Mouse (Mus musculus): Measurements from ENCODE around the gene Gsdmc4. TPM values are rescaled to one million over a fixed set of nuclear protein-coding genes. Genes with fewer than 3 reads are reported as not detected.
"Not testable (repeated sequence)": the region's sequence is repeated elsewhere in the genome, so short reads cannot be mapped to it uniquely, and the experiment has no call there.

Gene Gsdmc4
- not detected in 2 replicates for polyA plus RNA-seq (2014; fragmentation: Nextera tagmentation; extraction: Ambion mirVana)

DNA sequence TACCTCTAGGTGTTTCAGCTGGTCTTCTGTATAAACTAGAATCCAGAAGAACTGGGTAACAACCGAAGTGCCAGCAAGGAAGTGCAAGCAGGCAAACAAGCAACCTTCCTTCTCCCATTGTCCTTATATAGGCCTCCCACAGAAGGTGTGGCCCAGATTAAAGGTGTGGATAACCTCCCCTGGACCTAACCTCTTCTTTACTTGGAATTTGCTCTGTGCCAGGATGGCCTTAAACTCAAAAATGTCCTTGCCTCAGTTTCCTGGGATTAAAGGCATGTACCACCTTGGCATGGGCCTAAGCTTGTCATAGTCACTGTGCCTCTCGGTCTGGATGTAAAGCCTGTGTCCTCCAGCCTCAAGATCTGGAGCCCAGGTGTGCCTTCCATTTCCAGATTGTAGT is at the start of gene Gsdmc4:
Gene Gsdmc4 (minus strand): TSS at position 101 of the 400 bp plus-strand sequence.
- not testable (repeated sequence) for H3K27ac ChIP-seq (replicated peaks in 1 of 2; ENCODE audit: control insufficient read depth in 1 of 2, insufficient read depth in 1 of 2, low read depth in 2 of 2, low read length in 2 of 2); ATAC-seq (ENCODE audit: insufficient number of reproducible peaks, insufficient read depth, low FRiP score, low read depth); H3K9me3 ChIP-seq (ENCODE audit: control insufficient read depth, low read length); H3K36me3 ChIP-seq (ENCODE audit: control insufficient read depth, insufficient read depth, low read length); H3K27me3 ChIP-seq (ENCODE audit: control insufficient read depth, insufficient read depth, low read length); H3K9ac ChIP-seq (ENCODE audit: low read length); H3K4me3 ChIP-seq (ENCODE audit: control insufficient read depth in 1 of 2, insufficient read depth in 1 of 2, low read depth in 1 of 2, low read length in 2 of 2); H3K4me1 ChIP-seq (ENCODE audit: control insufficient read depth in 2 of 2, insufficient read depth in 2 of 2, low read length in 2 of 2); H3K4me2 ChIP-seq (ENCODE audit: low read length)
- WGBS, result 73% methylated on average over 2 of the region's 2 CpGs

DNA sequence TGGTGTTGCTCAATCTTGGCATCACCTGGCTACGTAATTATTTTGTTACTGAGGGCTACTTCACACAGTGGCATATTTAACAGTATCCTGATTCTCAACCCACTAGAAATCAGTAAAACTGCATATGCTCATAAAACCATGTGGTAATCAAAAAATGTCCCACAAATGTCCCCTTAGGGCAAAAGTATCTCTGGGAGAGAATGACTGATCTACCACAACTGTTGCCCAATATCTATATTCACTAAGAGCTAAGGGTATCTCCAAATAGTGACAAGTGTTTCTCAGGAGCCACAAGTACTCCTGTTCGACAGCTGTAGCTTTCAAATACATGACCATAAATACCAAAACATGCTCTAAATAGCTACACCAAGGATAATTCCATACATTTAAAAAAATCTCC is 48.4 kb upstream of the Gsdmc4 start:
- no peaks in the 10 kb centered on the region for H3K9me3 ChIP-seq (ENCODE audit: control insufficient read depth, low read length)
- no peak for ATAC-seq (ENCODE audit: insufficient number of reproducible peaks, insufficient read depth, low FRiP score, low read depth)
- no peak overlapping the region for H3K4me2 ChIP-seq (ENCODE audit: low read length)
- H3K27ac ChIP-seq (replicated peaks in 1 of 2; ENCODE audit: control insufficient read depth in 1 of 2, insufficient read depth in 1 of 2, low read depth in 2 of 2, low read length in 2 of 2), result no peak overlapping the region
- no peaks in the 10 kb centered on the region for H3K36me3 ChIP-seq (ENCODE audit: control insufficient read depth, insufficient read depth, low read length)
- no peak overlapping the region for H3K9ac ChIP-seq (ENCODE audit: low read length)
- H3K27me3 ChIP-seq (ENCODE audit: control insufficient read depth, insufficient read depth, low read length), result no peaks in the 10 kb centered on the region
- WGBS, result 86% methylated on average over 2 of the region's 2 CpGs
- H3K4me3 ChIP-seq (ENCODE audit: control insufficient read depth in 1 of 2, insufficient read depth in 1 of 2, low read depth in 1 of 2, low read length in 2 of 2), result no peak overlapping the region
- H3K4me1 ChIP-seq (ENCODE audit: control insufficient read depth in 2 of 2, insufficient read depth in 2 of 2, low read length in 2 of 2), result peaks cover 0 to 15% of the 10 kb centered on the region in 2 experiments; a peak in 1 of 4 replicates

DNA sequence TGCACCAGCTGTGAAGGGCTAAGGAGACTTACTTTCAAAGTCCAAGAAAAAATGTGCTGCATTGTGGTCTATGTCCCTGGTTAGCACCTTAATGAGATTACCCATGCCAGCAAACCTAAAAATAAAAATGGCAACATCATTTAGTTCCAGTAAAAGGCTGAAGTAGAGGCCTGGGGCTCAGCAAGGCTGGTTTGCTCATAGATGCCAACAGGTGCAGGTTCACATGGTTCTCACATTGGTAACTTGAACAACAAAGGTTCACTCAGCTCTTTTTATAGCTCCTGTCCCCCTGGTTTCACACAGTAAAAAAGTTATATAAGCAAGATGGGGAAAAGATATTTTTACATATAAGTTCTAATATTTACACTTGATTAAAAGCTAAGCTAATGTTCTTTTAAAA is 45.5 kb upstream of the Gsdmc4 start:
- no peak overlapping the region for H3K27ac ChIP-seq (replicated peaks in 1 of 2; ENCODE audit: control insufficient read depth in 1 of 2, insufficient read depth in 1 of 2, low read depth in 2 of 2, low read length in 2 of 2)
- no peaks in the 10 kb centered on the region for H3K36me3 ChIP-seq (ENCODE audit: control insufficient read depth, insufficient read depth, low read length)
- H3K27me3 ChIP-seq (ENCODE audit: control insufficient read depth, insufficient read depth, low read length), result no peaks in the 10 kb centered on the region
- no peaks in the 10 kb centered on the region for H3K9me3 ChIP-seq (ENCODE audit: control insufficient read depth, low read length)
- ATAC-seq (ENCODE audit: insufficient number of reproducible peaks, insufficient read depth, low FRiP score, low read depth), result no peak
- H3K4me1 ChIP-seq (ENCODE audit: control insufficient read depth in 2 of 2, insufficient read depth in 2 of 2, low read length in 2 of 2), result peaks cover 0 to 8% of the 10 kb centered on the region in 2 experiments; a peak in 1 of 4 replicates
- no peak overlapping the region for H3K9ac ChIP-seq (ENCODE audit: low read length)
- H3K4me3 ChIP-seq (ENCODE audit: control insufficient read depth in 1 of 2, insufficient read depth in 1 of 2, low read depth in 1 of 2, low read length in 2 of 2), result no peak overlapping the region
- no peak overlapping the region for H3K4me2 ChIP-seq (ENCODE audit: low read length)

DNA sequence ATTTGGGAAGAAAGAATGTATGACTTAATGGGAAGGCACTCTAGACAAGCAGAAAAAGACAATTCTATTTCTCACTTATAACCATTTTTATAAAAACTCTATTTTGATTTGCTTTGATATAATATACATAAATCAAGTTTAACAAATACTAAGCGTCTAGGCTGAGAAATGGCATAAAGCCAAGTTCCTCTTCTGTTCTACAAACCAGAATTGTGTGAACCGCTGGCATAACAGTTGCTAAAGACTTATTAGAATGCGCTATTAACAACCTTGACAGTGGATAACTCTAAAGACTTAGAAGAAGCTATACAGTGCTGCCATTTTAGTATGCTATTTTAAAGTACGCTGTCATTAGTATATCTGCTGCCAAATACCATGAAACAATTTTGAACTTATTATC is 41.2 kb upstream of the Gsdmc4 start:
- Histone ChIP-seq H3K27ac (replicated peaks in 1 of 2; ENCODE audit: control insufficient read depth in 1 of 2, insufficient read depth in 1 of 2, low read depth in 2 of 2, low read length in 2 of 2) (no peak overlapping the region), H3K4me1 (ENCODE audit: control insufficient read depth in 2 of 2, insufficient read depth in 2 of 2, low read length in 2 of 2) (no peaks in the 10 kb centered on the region), H3K9ac (ENCODE audit: low read length) (no peak overlapping the region), H3K27me3 (ENCODE audit: control insufficient read depth, insufficient read depth, low read length) (no peaks in the 10 kb centered on the region), H3K4me3 (ENCODE audit: control insufficient read depth in 1 of 2, insufficient read depth in 1 of 2, low read depth in 1 of 2, low read length in 2 of 2) (no peak overlapping the region), H3K9me3 (ENCODE audit: control insufficient read depth, low read length) (no peaks in the 10 kb centered on the region), H3K36me3 (ENCODE audit: control insufficient read depth, insufficient read depth, low read length) (peaks cover 7% of the 10 kb centered on the region; the same call in 1 of the 2 replicates), H3K4me2 (ENCODE audit: low read length) (no peak overlapping the region)
- 88% methylated on average over 4 of the region's 4 CpGs for WGBS
- ATAC-seq (ENCODE audit: insufficient number of reproducible peaks, insufficient read depth, low FRiP score, low read depth), result no peak

DNA sequence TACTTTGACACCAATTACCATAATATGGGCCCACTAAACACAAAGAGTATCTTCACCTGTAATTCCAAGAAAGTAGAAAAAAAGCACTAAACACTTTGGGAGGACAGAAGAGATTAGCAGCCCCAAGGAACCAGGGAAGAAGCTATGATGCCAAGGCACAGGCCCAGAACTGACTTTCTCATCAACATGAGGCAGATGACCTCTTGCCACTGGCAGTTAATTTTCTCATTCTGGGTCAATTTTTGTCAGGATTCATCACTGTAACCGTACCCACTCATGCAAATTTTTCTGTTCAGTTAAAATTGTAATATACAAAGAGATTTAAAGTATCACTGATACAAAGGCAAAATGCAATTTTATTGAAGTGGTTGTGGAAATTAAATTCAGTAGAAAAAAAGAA is 29.1 kb upstream of the Gsdmc4 start:
- no peaks in the 10 kb centered on the region for H3K9me3 ChIP-seq (ENCODE audit: control insufficient read depth, low read length)
- WGBS, result 97% methylated on average over 1 of the region's 1 CpGs
- no peak overlapping the region for H3K27ac ChIP-seq (replicated peaks in 1 of 2; ENCODE audit: control insufficient read depth in 1 of 2, insufficient read depth in 1 of 2, low read depth in 2 of 2, low read length in 2 of 2)
- H3K36me3 ChIP-seq (ENCODE audit: control insufficient read depth, insufficient read depth, low read length), result peaks cover 77% of the 10 kb centered on the region
- ATAC-seq (ENCODE audit: insufficient number of reproducible peaks, insufficient read depth, low FRiP score, low read depth), result no peak
- no peak overlapping the region for H3K4me2 ChIP-seq (ENCODE audit: low read length)
- no peak overlapping the region for H3K4me3 ChIP-seq (ENCODE audit: control insufficient read depth in 1 of 2, insufficient read depth in 1 of 2, low read depth in 1 of 2, low read length in 2 of 2)
- no peaks in the 10 kb centered on the region for H3K27me3 ChIP-seq (ENCODE audit: control insufficient read depth, insufficient read depth, low read length)
- H3K4me1 ChIP-seq (ENCODE audit: control insufficient read depth in 2 of 2, insufficient read depth in 2 of 2, low read length in 2 of 2), result no peaks in the 10 kb centered on the region
- no peak overlapping the region for H3K9ac ChIP-seq (ENCODE audit: low read length)

DNA sequence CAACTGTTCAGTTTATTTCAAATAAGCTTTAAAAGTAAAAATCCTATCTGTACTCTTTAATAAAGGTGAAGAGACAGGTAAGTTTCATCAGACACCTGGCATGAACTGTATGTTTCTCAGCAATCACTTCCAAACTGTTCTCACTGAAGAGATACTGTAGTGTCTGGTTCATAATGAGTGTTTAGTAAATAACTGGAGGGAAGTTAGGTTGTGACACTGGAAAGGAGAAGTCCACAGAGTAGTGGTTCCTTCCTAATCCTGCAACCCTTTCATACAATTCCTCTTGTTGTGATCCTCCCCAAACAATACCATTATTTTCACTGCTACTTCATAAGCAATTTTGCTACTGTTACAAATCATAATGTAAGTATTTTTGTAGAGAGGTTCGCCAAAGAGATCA is 20.6 kb upstream of the Gsdmc4 start:
- Histone ChIP-seq H3K4me1 (ENCODE audit: control insufficient read depth in 2 of 2, insufficient read depth in 2 of 2, low read length in 2 of 2) (no peaks in the 10 kb centered on the region), H3K4me3 (ENCODE audit: control insufficient read depth in 1 of 2, insufficient read depth in 1 of 2, low read depth in 1 of 2, low read length in 2 of 2) (no peak overlapping the region), H3K27ac (replicated peaks in 1 of 2; ENCODE audit: control insufficient read depth in 1 of 2, insufficient read depth in 1 of 2, low read depth in 2 of 2, low read length in 2 of 2) (no peak overlapping the region), H3K4me2 (ENCODE audit: low read length) (no peak overlapping the region), H3K9me3 (ENCODE audit: control insufficient read depth, low read length) (no peaks in the 10 kb centered on the region), H3K27me3 (ENCODE audit: control insufficient read depth, insufficient read depth, low read length) (no peaks in the 10 kb centered on the region), H3K36me3 (ENCODE audit: control insufficient read depth, insufficient read depth, low read length) (peaks cover 61% of the 10 kb centered on the region), H3K9ac (ENCODE audit: low read length) (no peak overlapping the region)
- WGBS, result 89% methylated on average over 1 of the region's 1 CpGs
- no peak for ATAC-seq (ENCODE audit: insufficient number of reproducible peaks, insufficient read depth, low FRiP score, low read depth)

DNA sequence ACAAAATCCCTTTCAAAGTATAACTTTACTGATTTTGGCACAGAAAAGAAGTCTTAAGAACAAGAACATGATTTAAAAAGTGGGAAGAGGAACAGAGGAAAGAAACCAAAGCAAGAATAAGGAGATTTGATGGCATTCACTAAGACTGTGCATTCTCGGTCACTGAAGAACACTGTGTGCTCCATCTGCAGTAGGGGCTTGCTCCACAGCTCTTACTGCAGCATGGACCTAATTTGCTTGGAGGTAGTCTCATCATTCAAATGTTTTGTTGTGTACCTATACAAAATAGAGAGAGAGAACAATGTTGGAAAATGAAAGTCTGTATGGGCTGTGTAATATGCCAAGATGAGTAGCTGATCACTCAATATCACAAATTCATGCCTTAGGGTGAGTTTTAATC is 19.3 kb upstream of the Gsdmc4 start:
- Histone ChIP-seq H3K4me1 (ENCODE audit: control insufficient read depth in 2 of 2, insufficient read depth in 2 of 2, low read length in 2 of 2) (no peaks in the 10 kb centered on the region), H3K4me3 (ENCODE audit: control insufficient read depth in 1 of 2, insufficient read depth in 1 of 2, low read depth in 1 of 2, low read length in 2 of 2) (no peak overlapping the region), H3K4me2 (ENCODE audit: low read length) (no peak overlapping the region), H3K27me3 (ENCODE audit: control insufficient read depth, insufficient read depth, low read length) (no peaks in the 10 kb centered on the region), H3K36me3 (ENCODE audit: control insufficient read depth, insufficient read depth, low read length) (peaks cover 50% of the 10 kb centered on the region), H3K9me3 (ENCODE audit: control insufficient read depth, low read length) (no peaks in the 10 kb centered on the region), H3K27ac (replicated peaks in 1 of 2; ENCODE audit: control insufficient read depth in 1 of 2, insufficient read depth in 1 of 2, low read depth in 2 of 2, low read length in 2 of 2) (no peak overlapping the region), H3K9ac (ENCODE audit: low read length) (no peak overlapping the region)
- no peak for ATAC-seq (ENCODE audit: insufficient number of reproducible peaks, insufficient read depth, low FRiP score, low read depth)
- 100% methylated on average over 1 of the region's 1 CpGs for WGBS
